Mouse (Mus musculus) CD4-positive, CD25-positive, alpha-beta regulatory T cell (primary cell): ENCODE data around the gene Olfr653. TPM values are rescaled to one million over a fixed set of nuclear protein-coding genes. Genes with fewer than 3 reads are reported as not detected.

Experiments
- polyA plus RNA-seq: library from polyadenylated mRNA; unstranded; fragments of 100-300 nt; shearing (Covaris generic); gene quantifications from one replicate; pipeline ENCODE4 v1.2.1, GENCODE M21; 2017

The Olfr653 gene
- polyA plus RNA-seq = not detected

GRCm38 (mm10) chr7:104577014-104577413, at the start of gene Olfr653:
Olfr653 (plus strand) TSS chr7:104577314.

DNA sequence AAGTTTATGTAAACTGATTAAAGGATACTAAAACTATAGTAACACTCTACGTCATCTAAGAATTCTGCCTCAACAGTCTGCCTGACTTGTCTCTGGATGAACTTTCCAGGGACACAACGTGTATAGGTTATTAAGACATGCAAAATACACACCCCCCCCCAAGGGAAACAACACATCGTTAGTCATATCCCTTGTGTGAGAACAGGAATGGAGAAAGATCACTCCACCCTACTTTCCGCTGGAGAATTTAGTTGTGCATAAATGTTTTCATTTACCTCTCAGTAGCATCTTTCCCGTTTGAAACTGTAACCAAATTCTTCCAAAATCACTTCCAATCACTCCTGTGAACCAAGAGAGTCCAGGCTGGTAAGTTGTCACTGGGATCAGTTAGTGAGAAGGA, 27.3 kb upstream of the Olfr653 start, which contains the start of gene Olfr651:
Gene Olfr651 (plus strand): TSS at position 301 of the 400 bp plus-strand sequence.

GRCm38 (mm10) chr7:104560601-104561000, 16.5 kb upstream of the Olfr653 start, which contains the start of gene Olfr652:
Olfr652 (plus strand) TSS chr7:104560901.

GRCm38 (mm10) chr7:104586725-104587124, 9.6 kb downstream of the Olfr653 start, which contains the start of gene Olfr654:
Olfr654 (plus strand) TSS chr7:104587025.

DNA sequence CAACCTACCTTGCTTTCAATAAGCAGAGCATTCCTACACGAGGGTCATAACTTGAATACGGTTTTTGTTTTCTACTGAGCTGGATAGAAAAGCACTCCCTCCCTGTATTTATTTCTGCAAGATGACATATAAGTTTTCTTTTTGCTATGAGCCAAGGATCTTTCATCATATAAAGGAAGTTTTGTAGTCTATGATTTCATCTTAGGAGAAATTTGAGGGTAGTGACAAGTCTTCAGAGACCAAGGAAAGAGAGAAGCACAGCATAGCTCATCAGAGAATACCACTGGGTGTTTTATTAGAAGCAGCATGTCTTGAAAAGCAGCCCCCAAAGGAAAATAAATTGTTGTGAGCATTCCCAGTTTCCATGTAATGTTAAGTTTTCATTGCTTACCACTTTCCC, 24.6 kb downstream of the Olfr653 start, which contains the start of gene Olfr655:
Gene Olfr655 (minus strand): TSS at position 101 of the 400 bp plus-strand sequence.

GRCm38 (mm10) chr7:104613655-104614054, 36.5 kb downstream of the Olfr653 start, which contains the start of gene Olfr656:
Olfr656 (plus strand) TSS chr7:104613955.

DNA sequence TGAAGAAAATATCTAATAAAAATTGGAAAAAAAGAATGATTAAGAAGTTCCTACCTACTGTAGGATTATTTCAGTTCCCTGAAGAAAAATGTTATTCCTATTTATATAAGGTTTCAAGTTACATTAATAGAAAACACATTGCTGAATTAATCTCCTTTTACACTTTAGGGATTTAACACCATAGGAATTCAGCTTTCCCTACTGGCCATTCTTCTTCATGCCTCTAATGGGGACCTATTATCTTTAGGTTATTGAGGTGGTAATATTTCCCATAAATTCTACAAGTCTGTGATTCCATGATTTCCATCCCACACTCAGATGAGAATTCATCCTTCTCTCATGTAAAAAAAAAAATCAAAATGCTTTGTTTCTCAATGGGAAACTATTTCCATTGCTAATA, 47.4 kb downstream of the Olfr653 start, which contains the start of gene Olfr657:
Gene Olfr657 (plus strand): TSS at position 301 of the 400 bp plus-strand sequence.

Other genes with a start within 250 kb of the Olfr653 start
- 1.8 TPM for gene Trim34b, start 247.8 kb upstream of the Olfr653 start, polyA plus RNA-seq
- gene Trim12c, start 224.0 kb upstream of the Olfr653 start, polyA plus RNA-seq = 26.2 TPM
- 1.3 TPM for gene Trim30b, start 207.4 kb upstream of the Olfr653 start, polyA plus RNA-seq
- gene Trim30c, start 176.5 kb upstream of the Olfr653 start, polyA plus RNA-seq = 0.72 TPM
- gene Trim30a, start 112.1 kb upstream of the Olfr653 start, polyA plus RNA-seq = 62.1 TPM
- gene Trim30d, start 69.5 kb upstream of the Olfr653 start, polyA plus RNA-seq = 17.5 TPM
- not detected for gene Olfr651, start 27.2 kb upstream of the Olfr653 start, polyA plus RNA-seq
- 0.12 TPM for gene Olfr652, start 16.4 kb upstream of the Olfr653 start, polyA plus RNA-seq
- gene Olfr654, start 9.7 kb downstream of the Olfr653 start, polyA plus RNA-seq = not detected
- gene Olfr655, start 24.5 kb downstream of the Olfr653 start, polyA plus RNA-seq = not detected
- gene Olfr656, start 36.6 kb downstream of the Olfr653 start, polyA plus RNA-seq = not detected
- gene Olfr657, start 47.5 kb downstream of the Olfr653 start, polyA plus RNA-seq = not detected
- not detected for gene Olfr658, start 70.0 kb downstream of the Olfr653 start, polyA plus RNA-seq
- 0.04 TPM for gene Olfr659, start 89.4 kb downstream of the Olfr653 start, polyA plus RNA-seq
- not detected for gene Olfr661, start 109.2 kb downstream of the Olfr653 start, polyA plus RNA-seq
- gene Usp17le, start 200.2 kb downstream of the Olfr653 start, polyA plus RNA-seq = not detected